Mouse (Mus musculus): ENCODE results near the gene Pitpnm2. TPM values are rescaled to one million over a fixed set of nuclear protein-coding genes. Genes with fewer than 3 reads are reported as not detected.
A peak's percentile ranks its signal among the peaks of the same experiment; 100 is the strongest.

Pitpnm2 gene
- total RNA-seq, 1 experiment from 2014 or later: 17.5 TPM

DNA sequence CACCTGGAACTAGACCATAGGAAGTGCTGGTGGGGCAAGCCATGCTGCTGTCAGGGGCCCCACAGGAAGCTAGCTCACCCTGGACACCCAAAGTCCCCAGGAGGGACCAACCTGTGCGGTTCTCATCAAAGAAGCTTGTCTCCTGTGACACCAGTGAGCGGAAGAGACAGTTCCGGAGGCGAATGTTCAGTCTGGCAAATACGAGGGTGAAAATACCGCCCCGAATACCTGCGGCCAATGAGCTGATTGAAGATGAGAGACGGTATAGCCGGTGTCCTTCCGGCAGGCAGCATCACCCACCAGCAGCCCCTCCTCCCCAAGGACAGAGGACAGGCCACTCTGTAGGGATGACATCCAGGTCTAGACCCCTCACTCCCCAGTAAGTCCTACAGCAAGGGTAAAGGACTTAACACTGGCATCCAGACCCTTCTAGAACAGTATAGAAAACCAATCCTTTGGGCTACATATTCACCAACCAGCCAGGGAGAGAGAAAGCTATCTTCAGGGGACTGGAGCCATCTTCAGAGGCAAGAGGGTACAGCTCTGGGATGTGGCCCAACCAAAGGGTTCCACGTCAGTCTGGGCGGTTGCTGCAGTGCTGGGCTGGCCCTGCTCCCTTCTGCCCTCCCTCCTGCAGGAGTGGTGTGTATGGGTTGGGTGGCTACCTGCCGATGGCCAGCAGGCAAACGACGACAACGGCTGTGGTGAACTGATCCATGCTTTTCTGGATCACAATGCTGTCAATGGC is 166.4 kb downstream of the Pitpnm2 start:
- no peak for ATAC-seq (replicated peaks; ENCODE audit: low read depth, poor library complexity, severe bottlenecking)

DNA sequence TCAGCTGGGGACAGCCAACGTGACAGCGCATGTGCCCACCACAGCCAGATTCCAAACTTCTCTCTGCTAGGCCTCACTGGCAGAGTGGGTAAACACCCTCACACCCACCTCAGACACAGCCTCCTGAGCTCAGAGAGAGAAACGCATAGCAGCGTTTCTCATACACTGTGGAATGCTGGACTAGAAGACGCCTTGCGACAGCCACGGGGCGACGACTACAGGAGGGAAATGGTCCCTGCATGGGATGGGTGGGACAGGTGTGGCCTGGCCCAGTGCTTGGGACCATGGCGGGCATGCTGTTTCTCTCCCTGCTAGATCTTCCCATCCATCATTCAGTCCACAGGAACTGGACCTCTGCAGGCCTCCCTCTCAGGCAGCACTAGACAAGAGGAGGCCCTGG is 167.1 kb downstream of the Pitpnm2 start:
- no peak for ATAC-seq (replicated peaks; ENCODE audit: low read depth, poor library complexity, severe bottlenecking)

DNA sequence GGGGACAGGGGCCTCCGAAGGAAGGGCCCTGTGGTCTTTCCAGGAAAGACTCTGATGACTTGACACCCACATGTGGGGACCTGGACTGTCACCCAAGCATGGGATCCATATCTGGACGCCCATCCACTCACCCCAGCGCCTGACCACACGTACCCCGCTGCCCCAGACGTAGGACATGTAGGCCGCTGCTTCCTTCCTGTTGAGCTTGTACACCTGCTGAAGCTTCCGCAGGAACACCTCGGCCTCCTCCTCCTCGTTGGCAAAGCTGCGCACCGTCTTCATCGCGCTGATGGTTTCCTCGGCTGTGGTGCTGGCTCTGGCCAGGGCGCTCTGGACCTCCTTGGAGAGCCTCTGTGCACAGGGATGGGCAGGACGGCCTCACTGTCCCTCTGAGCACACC is 169.7 kb downstream of the Pitpnm2 start:
- no peak for ATAC-seq (replicated peaks; ENCODE audit: low read depth, poor library complexity, severe bottlenecking)

DNA sequence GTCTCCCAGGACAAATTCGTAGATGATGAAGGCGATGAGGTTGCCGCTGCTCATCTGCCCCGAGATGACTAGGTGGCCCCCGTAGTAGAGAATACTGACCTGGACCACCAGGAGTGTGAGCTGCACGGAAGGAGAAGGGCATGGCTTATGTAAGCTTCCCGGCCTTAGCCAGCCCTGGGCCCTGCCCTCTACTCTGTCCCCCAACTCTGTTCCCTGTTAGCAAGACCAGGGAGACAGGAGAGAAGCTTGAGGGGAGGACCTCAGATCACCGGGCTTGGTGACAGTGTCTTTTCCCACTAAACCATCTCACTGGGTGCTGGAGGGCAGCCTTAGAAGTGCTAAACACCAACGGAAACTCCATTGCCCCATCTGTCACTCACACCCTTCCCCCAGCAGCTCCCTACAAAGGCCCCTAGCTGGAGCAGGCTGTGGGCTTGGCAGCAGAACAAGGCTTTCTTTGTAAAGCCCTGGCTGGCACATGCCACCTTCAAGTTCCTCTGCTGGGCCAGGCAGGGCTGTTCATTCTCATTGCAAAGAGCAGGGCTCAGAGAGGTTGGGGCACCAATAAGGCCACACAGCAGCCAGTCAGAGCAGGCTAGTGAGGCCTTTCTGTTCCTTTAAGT is 170.7 kb downstream of the Pitpnm2 start:
- peak; percentile 42 for ATAC-seq (replicated peaks; ENCODE audit: low read depth, poor library complexity, severe bottlenecking)

DNA sequence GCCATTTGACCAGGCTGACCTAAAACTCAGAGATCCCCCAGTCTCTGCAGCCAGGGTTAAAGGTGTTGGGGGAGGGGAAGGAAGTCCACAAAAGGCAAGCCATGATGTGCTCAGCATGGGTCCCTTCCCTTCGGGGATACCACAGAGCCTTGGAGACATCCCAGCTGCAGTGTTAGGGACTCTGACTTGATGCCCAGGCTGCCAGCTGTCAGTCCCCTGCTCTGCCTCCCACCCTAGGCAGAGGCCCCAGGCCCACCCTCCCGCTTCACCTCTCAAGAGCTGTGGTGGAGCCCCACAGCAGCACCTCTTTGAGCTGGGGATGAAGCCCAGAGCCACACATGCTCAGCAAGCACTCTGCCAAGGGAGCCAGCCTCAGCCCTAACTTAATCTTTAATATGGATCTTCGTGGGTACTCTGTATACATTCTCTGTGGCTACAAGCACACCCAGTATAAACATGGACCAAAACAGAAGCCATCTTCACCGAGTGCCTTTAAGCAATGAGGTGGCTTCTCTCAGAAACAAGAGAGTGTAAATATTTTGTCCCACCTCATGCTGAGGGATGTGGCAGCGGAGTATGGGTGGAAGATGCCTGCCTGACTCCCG is 171.6 kb downstream of the Pitpnm2 start:
- no peak for ATAC-seq (replicated peaks; ENCODE audit: low read depth, poor library complexity, severe bottlenecking)

DNA sequence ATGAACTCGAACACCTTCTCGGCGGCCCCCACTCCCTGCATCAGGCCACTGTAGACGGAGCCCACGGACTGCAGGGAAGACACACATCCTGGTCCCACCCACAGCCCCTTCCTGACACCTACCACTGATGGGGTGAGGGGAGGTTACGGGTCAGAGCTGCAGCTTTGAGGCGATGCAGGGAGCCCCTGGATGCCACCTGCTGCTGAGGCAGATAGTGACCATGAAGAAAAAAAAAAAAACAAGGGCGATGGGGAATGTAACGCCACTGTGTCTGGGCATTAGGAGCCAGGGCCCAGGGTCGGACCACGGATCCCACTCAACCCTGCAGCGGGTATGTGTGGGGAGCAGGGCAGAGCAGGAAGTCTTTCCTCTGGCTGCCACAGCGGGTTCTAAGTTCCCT is 172.3 kb downstream of the Pitpnm2 start:
- no peak for ATAC-seq (replicated peaks; ENCODE audit: low read depth, poor library complexity, severe bottlenecking)

DNA sequence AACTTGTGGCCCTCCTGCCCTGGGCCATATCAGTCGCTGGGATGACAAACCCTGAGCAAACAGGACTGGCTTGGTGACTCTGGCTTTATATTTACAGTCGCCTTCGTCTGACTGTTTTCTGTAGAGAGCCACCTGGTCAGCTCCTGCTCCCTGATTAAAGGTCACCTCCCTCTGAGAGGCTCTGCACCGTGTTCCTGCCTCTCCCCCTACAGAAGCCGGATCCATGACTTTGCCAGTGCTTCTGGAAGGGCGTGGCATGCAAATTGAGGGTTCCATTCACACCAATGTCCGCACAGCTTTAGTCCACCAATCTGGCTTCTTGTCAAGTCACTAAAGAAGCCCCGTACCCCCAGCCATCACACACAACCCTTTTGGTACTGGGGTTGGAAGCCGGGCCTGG is 173.0 kb downstream of the Pitpnm2 start:
- no peak for ATAC-seq (replicated peaks; ENCODE audit: low read depth, poor library complexity, severe bottlenecking)

DNA sequence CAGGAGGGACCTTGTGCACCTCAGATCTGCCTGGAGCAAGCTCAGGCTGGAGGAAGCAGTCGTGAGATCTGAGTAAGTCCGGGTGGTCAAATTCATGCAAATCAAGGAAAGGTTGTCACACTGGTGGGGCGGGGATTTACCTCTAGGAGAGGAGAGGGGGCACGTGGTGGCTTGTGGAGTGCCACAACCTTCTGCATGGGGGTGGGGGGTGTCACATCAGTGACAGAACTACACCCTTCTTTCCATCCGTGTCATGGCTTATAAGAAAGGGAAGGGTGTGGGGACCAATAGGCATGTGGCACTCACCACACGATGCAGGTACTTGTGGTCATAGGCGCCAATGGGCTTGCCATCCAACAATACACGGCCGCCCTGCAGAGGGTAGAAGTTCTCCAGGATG is 173.8 kb downstream of the Pitpnm2 start:
- 0 out of 2 replicates have a peak, but pooled peaks have one; percentile 10 for ATAC-seq (replicated peaks; ENCODE audit: low read depth, poor library complexity, severe bottlenecking)

DNA sequence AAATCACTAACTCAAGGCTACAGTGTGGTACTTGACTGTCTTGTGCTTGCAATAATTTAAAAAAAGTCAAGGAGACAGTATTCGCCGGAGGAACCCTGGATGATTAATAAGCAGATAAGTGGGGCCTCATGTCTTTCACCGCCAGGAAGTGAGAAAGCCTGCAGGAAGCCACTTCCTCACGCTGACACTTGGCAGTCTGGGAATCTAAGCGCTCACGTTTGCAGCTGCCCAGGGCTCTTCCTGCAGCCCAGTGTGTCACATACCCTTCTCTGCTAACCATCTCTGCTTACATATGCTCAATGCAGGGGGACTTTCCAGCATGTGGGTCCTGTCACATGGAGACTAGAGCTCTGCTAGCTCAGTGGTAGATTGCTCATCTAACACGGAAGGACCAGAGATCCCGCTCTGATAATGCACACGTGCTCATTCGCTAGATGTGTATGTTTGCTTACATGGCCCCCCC is 174.7 kb downstream of the Pitpnm2 start:
- peak; percentile 69 for ATAC-seq (replicated peaks; ENCODE audit: low read depth, poor library complexity, severe bottlenecking)

DNA sequence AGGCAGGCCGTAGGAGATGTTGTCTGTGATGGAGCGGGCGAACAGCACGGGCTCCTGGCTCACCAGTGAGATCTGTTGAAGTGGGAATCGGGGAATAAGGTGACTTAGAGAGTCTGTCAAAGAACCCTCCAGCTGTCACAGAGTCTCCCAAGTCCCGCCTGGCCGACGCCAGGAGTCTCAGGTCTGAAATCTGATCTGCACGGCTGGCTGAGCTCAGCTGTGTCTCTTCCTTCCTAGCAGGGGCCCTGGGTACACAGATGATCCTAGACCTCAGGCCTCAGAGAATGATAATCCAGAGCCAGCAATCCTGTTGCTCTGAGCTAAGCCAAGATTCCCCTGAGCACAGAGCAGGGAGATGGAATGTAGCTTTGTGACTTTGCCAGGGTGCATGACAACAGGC is 175.9 kb downstream of the Pitpnm2 start:
- no peak for ATAC-seq (replicated peaks; ENCODE audit: low read depth, poor library complexity, severe bottlenecking)

DNA sequence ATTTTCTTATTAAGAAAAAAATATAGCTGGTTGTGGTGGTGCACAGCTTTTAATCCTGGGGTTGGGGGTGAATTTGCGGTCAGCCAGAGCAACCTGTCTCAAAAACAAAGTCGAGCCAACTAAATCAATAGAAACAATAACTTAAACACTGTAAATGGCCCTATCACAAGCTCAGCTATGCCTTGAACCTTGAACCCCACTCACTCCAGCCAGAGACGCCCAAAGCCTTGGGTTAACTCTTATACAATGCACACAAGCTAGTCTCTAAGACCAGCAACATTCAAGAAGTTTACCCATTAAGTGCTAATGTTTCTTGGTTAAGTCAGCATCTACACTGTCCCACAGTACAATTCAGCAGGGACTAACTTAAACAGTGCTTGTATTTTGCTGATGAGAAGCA is 179.9 kb downstream of the Pitpnm2 start:
- ATAC-seq (replicated peaks; ENCODE audit: low read depth, poor library complexity, severe bottlenecking): no peak

Other genes starting within 250 kb of the Pitpnm2 start
- gene Vps37b, start 217.5 kb downstream of the Pitpnm2 start, total RNA-seq (2017): 21.4 and 21.9 TPM in 2 replicates
- 0.87 and 2.9 TPM in 2 replicates for gene Abcb9, start 154.0 kb downstream of the Pitpnm2 start, total RNA-seq (2017)
- 8.5 and 10.6 TPM in 2 replicates for gene Ogfod2, start 137.5 kb downstream of the Pitpnm2 start, total RNA-seq (2017)
- 93.4 and 116 TPM in 2 replicates for gene Arl6ip4, start 133.7 kb downstream of the Pitpnm2 start, total RNA-seq (2017)
- 40.4 and 41.3 TPM in 2 replicates for gene Mphosph9, start 78.2 kb upstream of the Pitpnm2 start, total RNA-seq (2017)
- gene 2810006K23Rik, start 78.3 kb upstream of the Pitpnm2 start, total RNA-seq (2017): 22.9 and 25.5 TPM in 2 replicates
- gene Cdk2ap1, start 113.3 kb upstream of the Pitpnm2 start, total RNA-seq (2017): 151 and 188 TPM in 2 replicates
- gene Sbno1, start 176.2 kb upstream of the Pitpnm2 start, total RNA-seq (2017): 195 and 219 TPM in 2 replicates
- 130 and 182 TPM in 2 replicates for gene Kmt5a, start 190.2 kb upstream of the Pitpnm2 start, total RNA-seq (2017)
- 23.1 and 32.4 TPM in 2 replicates for gene Rilpl2, start 228.6 kb upstream of the Pitpnm2 start, total RNA-seq (2017)
- gene Snrnp35, start 233.4 kb upstream of the Pitpnm2 start, total RNA-seq (2017): 12.1 and 15.4 TPM in 2 replicates

All from common myeloid progenitor, adult 5-6 weeks (primary cell).